29 mouse cellular contexts compared by ENCODE assay signal in genomic region chr2:159731305-159731704, GRCm38 (mm10).
DNase-seq lines count a peak whose midpoint lies in the region; ATAC-seq lines count a peak whose summit lies in the region.
"Had no signal": no experiment of that assay in that cellular context is flagged by ENCODE, and none has a peak within 500 bp of the region (broad histone marks: within the 10 kb centered on the region; RNA-seq: fewer than 3 reads in every experiment).

No protein-coding gene starts in this region.

- peak; percentile 79 for DNase-seq in heart, adult 11 months
- DNase-seq in heart, adult 8-10 months (ENCODE audit: low spot score): no peak
- no peak for DNase-seq in lung, adult 18-20 months
- DNase-seq in 3T3-L1 (ENCODE audit: low read depth, low spot score) (peak; percentile 32), adipocyte (ENCODE audit: low spot score) (peak; percentile 72)
- no peak for DNase-seq in frontal cortex, postnatal 10 days (ENCODE audit: low spot score in 2 of 2)
- DNase-seq: adrenal gland, adult 2 months; adrenal gland, postnatal 10 days; adrenal gland, postnatal 25 days; B cell, adult 2 months; cerebellum, adult 11 months; cerebellum, adult 18-20 months; cerebellum, adult 8-10 months; cerebellum, adult 9-11 months; cerebellum, postnatal 14 days; cerebellum, postnatal 36 days; embryo, embryonic 11 days had no signal

- no peaks in the 10 kb centered on the region for H3K36me3 ChIP-seq in lung, embryonic 16.5 days (ENCODE audit: control insufficient read depth, insufficient read depth, low read length)
- H3K36me3 ChIP-seq: embryonic facial prominence, embryonic 13.5 days; embryonic facial prominence, embryonic 15.5 days; forebrain, embryonic 10.5 days; forebrain, embryonic 12.5 days; G1E had no signal

- no peaks in the 10 kb centered on the region for H3K27me3 ChIP-seq in lung, embryonic 16.5 days (ENCODE audit: control insufficient read depth, insufficient read depth, low read depth, low read length)
- H3K27me3 ChIP-seq: embryonic facial prominence, embryonic 13.5 days; embryonic facial prominence, embryonic 15.5 days; forebrain, embryonic 12.5 days; Patski had no signal

- H3K4me2 ChIP-seq in lung, embryonic 16.5 days (ENCODE audit: low read depth, low read length): no peak overlapping the region
- H3K4me2 ChIP-seq: embryonic facial prominence, embryonic 13.5 days; embryonic facial prominence, embryonic 15.5 days; forebrain, embryonic 12.5 days had no signal

- 0 out of 2 replicates have a peak, but pooled peaks have one; percentile 13 for ATAC-seq in lung, embryonic 16.5 days (ENCODE audit: low read depth)
- ATAC-seq: activated CD4-positive, CD25-positive, alpha-beta regulatory T cell, adult 4 months; CD4-positive, CD25-positive, alpha-beta regulatory T cell, adult 4 months; forebrain, embryonic 14.5 days; forebrain, embryonic 16.5 days; Patski had no signal

- no peaks in the 10 kb centered on the region for H3K9me3 ChIP-seq in lung, embryonic 16.5 days (ENCODE audit: control insufficient read depth, low read length)
- H3K9me3 ChIP-seq: embryonic facial prominence, embryonic 13.5 days; embryonic facial prominence, embryonic 15.5 days; forebrain, embryonic 10.5 days; forebrain, embryonic 12.5 days had no signal

- peaks cover 10% of the 10 kb centered on the region for H3K4me1 ChIP-seq in lung, embryonic 16.5 days (replicated peaks; ENCODE audit: control insufficient read depth, insufficient read depth, low read length)
- H3K4me1 ChIP-seq: forebrain, embryonic 12.5 days had no signal

- H3K4me3 ChIP-seq in lung, embryonic 16.5 days (ENCODE audit: low read length): no peak overlapping the region
- H3K4me3 ChIP-seq: embryonic facial prominence, embryonic 13.5 days; embryonic facial prominence, embryonic 15.5 days; erythroblast, embryonic 14.5 days; forebrain, embryonic 10.5 days; forebrain, embryonic 12.5 days had no signal

- H3K9ac ChIP-seq in lung, embryonic 16.5 days (ENCODE audit: low read length): no peak overlapping the region
- H3K9ac ChIP-seq: embryonic facial prominence, embryonic 13.5 days; embryonic facial prominence, embryonic 15.5 days; forebrain, embryonic 12.5 days had no signal

- H3K27ac ChIP-seq in lung, embryonic 16.5 days (ENCODE audit: low read length): no peak overlapping the region; the same call in 1 of the 2 replicates
- H3K27ac ChIP-seq: forebrain, embryonic 10.5 days; forebrain, embryonic 12.5 days had no signal

Comparison
In these comparisons a context has a peak if more than half of its experiments do, and no peak if none do; other contexts are left out.
1. DNase-seq: peak in heart, adult 11 months (single experiment), 3T3-L1 (single experiment) and adipocyte (single experiment); none in heart, adult 8-10 months (single experiment), lung, adult 18-20 months (0 of 2) and frontal cortex, postnatal 10 days (0 of 2).